Mouse (Mus musculus): ENCODE data around the gene Crocc2. TPM values are rescaled to one million over a fixed set of nuclear protein-coding genes. Genes with fewer than 3 reads are reported as not detected.
A peak's percentile ranks its signal among the peaks of the same experiment; 100 is the strongest.

Gene Crocc2
- polyA plus RNA-seq, 1 experiment from 2014 or later, result 0.33 TPM

DNA sequence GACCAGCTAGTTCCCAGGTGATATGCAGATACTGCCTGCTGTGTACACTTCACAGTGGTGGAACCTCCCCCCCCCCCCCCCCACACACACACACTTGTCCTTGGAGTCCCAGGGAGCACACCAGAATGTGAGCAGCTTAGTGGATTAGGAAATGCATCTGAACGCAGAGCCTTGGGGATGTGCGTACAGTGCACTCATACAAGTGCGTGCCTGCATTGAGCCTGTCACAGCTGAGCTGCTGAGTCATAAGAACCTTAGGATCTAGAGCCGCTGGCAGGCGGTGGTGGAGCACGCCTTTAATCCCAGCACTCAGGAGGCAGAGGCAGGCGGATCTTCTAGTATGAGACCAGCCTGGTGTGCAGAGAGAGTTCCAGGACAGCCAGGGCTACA lies 59.4 kb downstream of the Crocc2 start:
- H3K27me3 ChIP-seq (ENCODE audit: low read depth, poor library complexity, severe bottlenecking), result peaks cover 14% of the 10 kb centered on the region
- H3K4me3 ChIP-seq, result no peak overlapping the region
- no peak for DNase-seq (ENCODE audit: low spot score)
- H3K36me3 ChIP-seq, result no peaks in the 10 kb centered on the region
- WGBS, result 94% methylated on average over 7 of the region's 7 CpGs
- peak overlapping the region; percentile 89 for H3K27ac ChIP-seq
- H3K4me1 ChIP-seq, result peaks cover 73% of the 10 kb centered on the region
- no peaks in the 10 kb centered on the region for H3K9me3 ChIP-seq (replicated peaks)

DNA sequence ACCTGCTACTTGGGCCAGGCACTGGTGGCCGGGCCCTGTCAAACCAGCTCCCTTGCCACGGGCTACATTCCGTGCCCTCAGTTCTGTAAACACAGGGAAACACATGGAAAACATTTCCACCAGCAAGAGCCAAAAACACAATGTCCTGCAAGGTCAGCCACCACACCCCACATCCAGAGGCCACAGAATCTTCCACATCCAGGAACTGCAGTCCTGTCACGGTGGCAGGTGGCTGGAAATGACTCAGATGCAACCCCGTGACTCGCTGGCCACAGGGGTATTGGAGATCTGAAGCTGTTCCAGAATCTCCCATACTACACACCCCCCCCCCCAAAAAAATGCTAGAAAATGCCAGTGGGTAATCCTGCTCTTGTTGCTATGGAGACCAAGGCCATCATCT lies 60.7 kb downstream of the Crocc2 start:
- Histone ChIP-seq H3K4me3 (no peak overlapping the region), H3K4me1 (peaks cover 73% of the 10 kb centered on the region), H3K9me3 (replicated peaks) (no peaks in the 10 kb centered on the region), H3K27me3 (ENCODE audit: low read depth, poor library complexity, severe bottlenecking) (peaks cover 1% of the 10 kb centered on the region; the same call in 1 of the 2 replicates), H3K36me3 (no peaks in the 10 kb centered on the region), H3K27ac (peak overlapping the region; percentile 56; the same call in 1 of the 2 replicates)
- DNase-seq (ENCODE audit: low spot score), result no peak
- WGBS, result 89% methylated on average over 6 of the region's 6 CpGs

DNA sequence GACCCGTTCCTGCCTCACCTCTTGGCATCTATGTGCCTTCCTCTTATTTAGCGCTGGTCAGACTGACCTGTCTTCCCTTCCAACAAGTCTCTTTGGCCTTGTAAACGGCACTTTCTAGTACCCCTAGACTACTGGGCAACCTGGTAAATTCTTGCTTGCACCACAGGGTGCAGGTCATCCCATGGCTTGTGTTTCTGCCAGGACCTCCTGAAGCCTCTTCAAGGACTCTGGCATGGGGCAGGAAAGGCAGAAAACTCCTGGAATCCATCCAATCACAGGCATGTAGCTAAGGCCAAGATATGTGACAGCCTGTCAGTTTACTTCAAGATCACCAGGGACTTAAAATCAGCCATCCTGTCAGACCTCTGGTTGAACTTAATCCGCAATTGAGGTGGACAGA lies 61.1 kb downstream of the Crocc2 start:
- Histone ChIP-seq H3K27ac (peak overlapping the region; percentile 56; the same call in 1 of the 2 replicates), H3K27me3 (ENCODE audit: low read depth, poor library complexity, severe bottlenecking) (no peaks in the 10 kb centered on the region), H3K4me1 (peaks cover 73% of the 10 kb centered on the region), H3K36me3 (no peaks in the 10 kb centered on the region), H3K9me3 (replicated peaks) (no peaks in the 10 kb centered on the region), H3K4me3 (no peak overlapping the region)
- DNase-seq (ENCODE audit: low spot score), result no peak
- WGBS, result 83% methylated on average over 4 of the region's 4 CpGs

DNA sequence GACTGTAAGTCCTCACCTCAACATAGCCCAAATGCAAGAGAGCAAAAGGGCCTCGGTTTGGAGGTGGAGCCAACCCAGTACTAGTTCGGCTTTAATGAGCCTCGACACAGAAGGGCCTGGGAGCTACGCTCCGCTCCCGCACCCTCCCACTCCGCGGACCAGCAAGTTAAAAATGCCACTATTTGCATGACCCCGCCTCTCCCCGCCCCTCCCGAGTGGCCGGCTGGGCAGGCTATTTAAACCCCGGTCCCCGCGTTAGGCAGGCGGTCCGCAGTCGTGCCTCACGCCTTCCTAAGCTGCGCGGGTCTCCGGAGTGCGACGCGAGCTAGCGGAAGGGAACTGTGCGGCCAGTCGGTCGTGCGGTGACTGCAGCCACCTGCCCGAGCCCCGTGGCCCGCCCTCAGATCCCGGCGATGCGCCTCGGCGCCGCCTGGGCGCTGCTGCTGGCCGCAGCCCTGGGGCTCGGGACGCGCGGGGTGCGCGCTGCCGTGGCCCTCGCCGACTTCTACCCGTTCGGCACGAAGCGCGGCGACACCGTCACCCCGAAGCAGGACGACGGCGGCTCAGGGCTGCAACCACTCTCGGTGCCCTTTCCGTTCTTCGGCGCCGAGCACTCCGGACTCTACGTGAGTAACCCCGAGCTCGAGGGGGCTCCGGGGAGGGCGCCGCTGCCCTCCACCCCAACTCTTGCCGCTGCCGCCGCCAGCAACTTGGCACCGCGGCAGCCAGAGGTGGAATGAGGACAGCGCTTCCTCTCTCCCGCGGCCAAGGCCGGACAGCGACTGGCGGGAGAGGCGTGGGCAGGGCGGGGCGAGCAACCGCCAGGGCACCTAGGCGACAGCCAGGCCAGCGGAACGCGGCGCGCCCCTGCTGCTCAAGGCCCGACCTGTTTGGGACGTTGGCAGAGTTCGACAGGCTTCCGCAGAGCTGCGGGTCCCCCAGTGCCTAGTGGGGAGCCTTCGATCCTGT lies 67.3 kb downstream of the Crocc2 start, which contains the start of gene Sned1:
Sned1 (plus strand) TSS at position 266 of the 969 bp plus-strand sequence.
- H3K9me3 ChIP-seq (replicated peaks), result no peaks in the 10 kb centered on the region
- H3K27me3 ChIP-seq (ENCODE audit: low read depth, poor library complexity, severe bottlenecking), result peaks cover 23% of the 10 kb centered on the region
- peaks cover 67% of the 10 kb centered on the region for H3K4me1 ChIP-seq
- H3K36me3 ChIP-seq, result peaks cover 9% of the 10 kb centered on the region
- peak within 1 kb of the TSS; percentile 84 for H3K27ac ChIP-seq
- peak within 1 kb of the TSS; percentile 64 for H3K4me3 ChIP-seq
- DNase-seq (ENCODE audit: low spot score), result peak; percentile 91
- under 1% methylated on average over 97 of the region's 100 CpGs for WGBS

DNA sequence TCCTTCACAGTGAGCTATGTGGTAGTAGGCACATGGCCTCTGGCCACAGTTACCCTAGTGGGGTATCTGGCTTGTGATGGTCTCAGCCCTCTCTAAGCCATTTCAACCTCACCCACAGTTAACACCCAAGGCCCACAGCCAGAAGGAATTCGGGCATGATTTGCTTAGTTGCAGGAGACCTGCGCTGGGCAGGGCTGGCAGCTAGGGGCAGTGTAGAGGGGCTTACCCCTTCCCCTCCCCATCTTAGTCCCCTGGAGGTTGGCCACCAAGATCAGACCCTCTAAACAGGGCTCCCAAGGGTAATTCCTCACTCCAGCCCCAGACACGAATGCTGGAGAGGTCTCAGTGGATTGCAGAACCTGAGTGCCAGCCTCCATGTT lies 68.0 kb downstream of the Crocc2 start:
- 6% methylated on average over 3 of the region's 3 CpGs for WGBS
- DNase-seq (ENCODE audit: low spot score), result no peak
- Histone ChIP-seq H3K4me1 (peaks cover 65% of the 10 kb centered on the region), H3K36me3 (peaks cover 9% of the 10 kb centered on the region), H3K4me3 (peak overlapping the region; percentile 64), H3K9me3 (replicated peaks) (no peaks in the 10 kb centered on the region), H3K27ac (peak overlapping the region; percentile 84), H3K27me3 (ENCODE audit: low read depth, poor library complexity, severe bottlenecking) (peaks cover 23% of the 10 kb centered on the region)

DNA sequence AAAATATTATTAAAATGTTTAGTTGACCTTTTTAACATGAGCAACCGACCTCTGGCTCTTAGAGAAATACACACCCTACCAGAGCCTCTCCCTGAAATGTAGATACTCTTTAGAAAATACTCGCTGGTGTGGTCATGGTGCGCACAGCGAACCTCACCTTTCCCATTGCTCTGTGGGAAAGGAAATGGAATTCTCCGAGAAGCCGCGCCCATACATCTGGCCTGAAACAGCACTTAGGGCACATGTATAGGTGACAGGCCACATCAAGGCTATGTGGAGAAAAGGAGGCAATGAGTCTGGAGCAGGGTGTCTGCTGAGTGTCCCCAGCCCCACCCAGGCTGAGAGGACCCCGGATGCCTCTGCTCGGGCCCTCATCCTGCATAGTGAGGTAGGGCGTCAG lies 69.2 kb downstream of the Crocc2 start:
- no peak for DNase-seq (ENCODE audit: low spot score)
- peaks cover 15% of the 10 kb centered on the region for H3K36me3 ChIP-seq
- H3K9me3 ChIP-seq (replicated peaks), result no peaks in the 10 kb centered on the region
- WGBS, result 89% methylated on average over 10 of the region's 10 CpGs
- no peak overlapping the region for H3K27ac ChIP-seq
- no peak overlapping the region; the same call in 1 of the 2 replicates for H3K4me3 ChIP-seq
- H3K4me1 ChIP-seq, result peaks cover 58% of the 10 kb centered on the region
- peaks cover 23% of the 10 kb centered on the region for H3K27me3 ChIP-seq (ENCODE audit: low read depth, poor library complexity, severe bottlenecking)

DNA sequence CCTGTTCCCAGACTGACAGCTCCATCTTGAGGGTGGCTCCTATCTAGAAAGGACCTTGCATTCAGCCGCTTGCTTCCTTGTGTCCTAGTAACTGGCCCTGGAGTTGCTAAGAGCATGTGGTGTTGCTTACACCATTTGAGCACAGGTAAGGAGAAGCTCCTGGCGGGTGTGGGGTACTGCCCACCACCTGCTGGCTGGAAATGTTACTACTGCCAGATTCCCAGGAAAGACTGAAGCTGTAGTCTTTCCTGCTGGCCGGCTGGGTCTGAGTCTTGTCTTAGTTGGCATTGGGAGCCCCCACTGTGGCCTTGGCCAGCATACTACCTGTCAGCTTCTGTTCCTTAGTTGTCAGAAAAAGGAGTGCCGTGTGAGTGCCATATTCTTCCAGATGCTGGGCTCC lies 69.7 kb downstream of the Crocc2 start:
- Histone ChIP-seq H3K9me3 (replicated peaks) (no peaks in the 10 kb centered on the region), H3K36me3 (peaks cover 15% of the 10 kb centered on the region), H3K4me3 (peak overlapping the region; percentile 20; the same call in 1 of the 2 replicates), H3K4me1 (peaks cover 52% of the 10 kb centered on the region), H3K27me3 (ENCODE audit: low read depth, poor library complexity, severe bottlenecking) (peaks cover 23% of the 10 kb centered on the region), H3K27ac (no peak overlapping the region)
- 52% methylated on average over 4 of the region's 4 CpGs for WGBS
- no peak for DNase-seq (ENCODE audit: low spot score)

DNA sequence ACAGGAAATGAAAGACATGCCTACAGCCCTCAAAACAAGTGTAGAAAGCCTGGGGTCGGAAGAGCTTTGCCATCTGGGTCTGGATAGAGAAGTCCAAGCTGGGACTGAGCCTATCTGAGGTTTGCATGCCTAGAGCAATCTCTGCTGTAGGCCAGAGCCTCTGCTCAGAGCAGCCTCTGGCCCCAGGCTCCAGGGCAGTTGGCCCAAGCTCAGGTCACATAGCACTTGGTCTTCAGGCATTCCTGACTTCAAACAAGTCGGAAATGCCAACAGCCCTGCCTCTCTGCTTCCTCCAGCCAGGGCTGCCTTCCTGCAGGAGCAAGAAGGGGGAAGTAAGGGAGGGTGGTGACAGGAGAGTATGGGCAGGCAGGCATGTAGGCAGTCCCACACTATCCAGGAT lies 77.4 kb downstream of the Crocc2 start:
- peaks cover 15% of the 10 kb centered on the region; the same call in 1 of the 2 replicates for H3K4me1 ChIP-seq

DNA sequence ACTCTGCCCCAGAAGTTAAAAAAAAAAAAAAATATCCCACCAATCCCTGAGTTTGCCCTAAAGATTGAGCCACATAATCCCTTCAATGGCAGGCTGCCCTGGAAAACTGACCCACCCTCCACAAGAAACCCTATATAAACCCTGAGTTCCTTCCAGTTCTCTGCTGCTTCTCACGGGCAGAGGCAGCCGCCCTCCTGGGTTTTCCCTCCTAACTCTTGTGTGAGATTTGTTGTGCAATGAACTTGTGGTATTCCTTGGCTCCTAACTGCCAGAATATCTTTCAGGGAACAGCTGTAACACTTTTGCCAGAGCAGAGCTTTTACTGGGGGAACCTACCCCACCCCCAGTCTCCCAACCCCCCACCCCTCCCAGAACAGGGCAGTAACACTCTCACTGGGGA lies 84.1 kb downstream of the Crocc2 start:
- Histone ChIP-seq H3K27me3 (ENCODE audit: low read depth, poor library complexity, severe bottlenecking) (no peaks in the 10 kb centered on the region), H3K36me3 (peaks cover 12% of the 10 kb centered on the region; the same call in 1 of the 2 replicates), H3K4me1 (peaks cover 22% of the 10 kb centered on the region), H3K4me3 (no peak overlapping the region), H3K27ac (no peak overlapping the region), H3K9me3 (replicated peaks) (no peaks in the 10 kb centered on the region)
- 29% methylated on average over 2 of the region's 2 CpGs for WGBS
- DNase-seq (ENCODE audit: low spot score), result no peak

More for the DNA sequence above, 77.4 kb downstream of the Crocc2 start:
- no peaks in the 10 kb centered on the region for H3K9me3 ChIP-seq (replicated peaks)
- no peak overlapping the region for H3K4me3 ChIP-seq
- H3K36me3 ChIP-seq, result peaks cover 23% of the 10 kb centered on the region; the same call in 1 of the 2 replicates
- 56% methylated on average over 2 of the region's 2 CpGs for WGBS
- no peak for DNase-seq (ENCODE audit: low spot score)
- 0 out of 2 replicates have a peak overlapping the region, but pooled peaks have one; percentile 0 for H3K27ac ChIP-seq
- H3K27me3 ChIP-seq (ENCODE audit: low read depth, poor library complexity, severe bottlenecking), result no peaks in the 10 kb centered on the region

DNA sequence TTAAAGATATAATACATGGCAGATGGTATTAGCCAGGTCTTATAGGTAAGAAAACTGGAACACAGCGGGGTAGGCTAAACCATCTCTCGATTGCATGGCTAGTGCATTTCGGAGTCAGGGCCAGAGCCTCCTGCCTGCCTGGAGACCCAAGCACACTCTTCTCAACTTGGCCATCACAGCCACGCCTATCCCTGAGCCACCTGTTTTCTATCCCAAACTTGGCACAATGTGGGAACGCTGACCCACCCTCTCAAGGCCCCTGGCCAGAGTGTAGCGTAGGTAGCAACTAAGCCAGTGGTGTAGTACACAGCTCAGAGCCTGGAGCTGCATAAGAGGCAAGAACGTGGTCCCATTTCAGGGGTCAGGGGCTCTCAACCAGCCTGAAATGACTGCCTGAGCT lies 87.2 kb downstream of the Crocc2 start:
- no peak overlapping the region for H3K4me3 ChIP-seq
- H3K27me3 ChIP-seq (ENCODE audit: low read depth, poor library complexity, severe bottlenecking), result no peaks in the 10 kb centered on the region
- H3K27ac ChIP-seq, result no peak overlapping the region
- peaks cover 30% of the 10 kb centered on the region for H3K36me3 ChIP-seq
- H3K9me3 ChIP-seq (replicated peaks), result no peaks in the 10 kb centered on the region
- DNase-seq (ENCODE audit: low spot score), result no peak
- peaks cover 22% of the 10 kb centered on the region for H3K4me1 ChIP-seq
- 90% methylated on average over 7 of the region's 7 CpGs for WGBS

DNA sequence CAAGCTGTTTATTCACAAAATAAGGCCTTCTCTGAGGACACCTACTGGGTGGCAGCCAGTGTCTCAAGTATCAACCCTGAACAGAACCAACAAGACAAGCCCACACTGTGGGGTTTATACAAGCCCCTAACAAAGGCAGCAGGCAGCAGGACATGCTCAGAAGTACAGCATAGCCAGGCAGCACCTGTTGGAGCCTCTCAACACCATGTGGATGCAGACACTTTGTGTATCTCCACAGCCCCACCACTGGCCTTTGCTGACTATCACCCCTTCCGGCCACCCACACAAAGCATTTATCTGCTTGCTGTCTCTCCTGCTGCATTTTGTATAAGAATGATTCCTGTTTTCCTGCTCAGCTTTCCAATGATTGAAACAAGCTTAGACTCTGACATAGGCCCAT lies 89.0 kb downstream of the Crocc2 start:
- no peaks in the 10 kb centered on the region for H3K9me3 ChIP-seq (replicated peaks)
- no peak for DNase-seq (ENCODE audit: low spot score)
- no peak overlapping the region for H3K27ac ChIP-seq
- peaks cover 48% of the 10 kb centered on the region for H3K36me3 ChIP-seq
- no peaks in the 10 kb centered on the region for H3K27me3 ChIP-seq (ENCODE audit: low read depth, poor library complexity, severe bottlenecking)
- no peak overlapping the region for H3K4me3 ChIP-seq
- peaks cover 19% of the 10 kb centered on the region for H3K4me1 ChIP-seq
- 84% methylated on average over 1 of the region's 1 CpGs for WGBS

DNA sequence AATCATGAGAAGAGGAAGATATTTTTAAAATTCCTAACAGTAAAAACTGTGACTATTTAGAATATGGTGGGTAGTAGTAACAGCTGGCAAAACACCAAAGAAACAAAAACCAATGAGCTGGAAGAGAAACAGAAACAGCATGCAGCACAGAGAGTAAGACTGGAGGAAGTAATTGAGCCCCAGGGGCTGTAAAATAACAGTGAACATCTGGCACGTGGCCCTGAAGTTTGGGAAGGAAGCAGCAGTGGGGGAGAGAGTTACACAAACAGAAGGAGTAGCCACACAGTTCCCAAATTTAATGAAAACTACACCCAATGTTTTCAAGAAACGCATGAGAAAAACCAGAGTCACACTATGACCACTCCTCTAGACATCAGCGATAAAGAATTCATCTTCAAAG lies 98.7 kb downstream of the Crocc2 start:
- Histone ChIP-seq H3K27ac (no peak overlapping the region), H3K9me3 (replicated peaks) (no peaks in the 10 kb centered on the region), H3K36me3 (peaks cover 39% of the 10 kb centered on the region), H3K4me1 (peaks cover 11% of the 10 kb centered on the region; the same call in 1 of the 2 replicates), H3K27me3 (ENCODE audit: low read depth, poor library complexity, severe bottlenecking) (no peaks in the 10 kb centered on the region), H3K4me3 (no peak overlapping the region)
- no peak for DNase-seq (ENCODE audit: low spot score)
- WGBS, result 41% methylated on average over 3 of the region's 3 CpGs

DNA sequence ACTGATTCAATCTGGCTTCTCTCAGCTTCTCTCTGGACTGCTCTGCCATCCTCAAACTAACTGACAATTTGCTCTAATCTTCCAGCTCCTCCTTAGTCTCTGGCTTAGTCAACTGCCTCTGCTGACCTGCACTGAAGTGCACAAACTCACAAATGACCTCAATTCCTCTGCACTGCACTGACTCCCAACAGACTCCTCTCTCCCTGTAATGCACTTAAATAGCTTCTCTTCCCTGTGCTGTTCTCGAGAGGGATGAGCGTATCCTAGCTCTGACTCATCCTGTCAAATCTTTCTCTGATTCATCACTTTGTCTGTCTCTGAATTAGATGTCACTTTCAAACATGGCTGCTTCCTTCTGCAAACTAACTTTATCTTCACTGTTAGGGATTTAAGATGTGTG lies 99.7 kb downstream of the Crocc2 start:
- Histone ChIP-seq H3K4me1 (peaks cover 11% of the 10 kb centered on the region; the same call in 1 of the 2 replicates), H3K9me3 (replicated peaks) (no peaks in the 10 kb centered on the region), H3K27me3 (ENCODE audit: low read depth, poor library complexity, severe bottlenecking) (no peaks in the 10 kb centered on the region), H3K36me3 (peaks cover 34% of the 10 kb centered on the region), H3K27ac (no peak overlapping the region), H3K4me3 (no peak overlapping the region)
- no peak for DNase-seq (ENCODE audit: low spot score)
- 94% methylated on average over 2 of the region's 2 CpGs for WGBS
